Mouse (Mus musculus): ENCODE measurements around the gene Kri1. TPM values are rescaled to one million over a fixed set of nuclear protein-coding genes. Genes with fewer than 3 reads are reported as not detected.
A peak's percentile ranks its signal among the peaks of the same experiment; 100 is the strongest.
"Not testable (repeated sequence)": the region's sequence is repeated elsewhere in the genome, so short reads cannot be mapped to it uniquely, and the experiment has no call there.

Kri1 gene
- total RNA-seq, 2 experiments from 2014 or later, result 28.8 to 38.4 TPM

GRCm38 (mm10) chr9:21273520-21274228 lies 14.1 kb downstream of the Kri1 start:
- DNase-seq, result peak; percentile 44

- DNase-seq, result no peak
Measured at GRCm38 (mm10) chr9:21273094-21273493, 14.7 kb downstream of the Kri1 start.

- no peak for DNase-seq
Measured at GRCm38 (mm10) chr9:21272391-21272790, 15.4 kb downstream of the Kri1 start.

- not testable (repeated sequence) for DNase-seq
Measured at GRCm38 (mm10) chr9:21269590-21269989, 18.2 kb downstream of the Kri1 start.

GRCm38 (mm10) chr9:21268305-21268704 lies 19.5 kb downstream of the Kri1 start:
- no peak for DNase-seq

GRCm38 (mm10) chr9:21266889-21267288 lies 20.9 kb downstream of the Kri1 start:
- no peak for DNase-seq

GRCm38 (mm10) chr9:21265611-21266010 lies 22.2 kb downstream of the Kri1 start:
- DNase-seq, result no peak

- peak; percentile 99 for DNase-seq
Measured at GRCm38 (mm10) chr9:21265000-21265561, 22.7 kb downstream of the Kri1 start, which contains the start of gene Atg4d. Gene Atg4d (plus strand): TSS chr9:21265293.

- no peak for DNase-seq
Measured at GRCm38 (mm10) chr9:21264272-21264999, 23.3 kb downstream of the Kri1 start.

- DNase-seq, result no peak
Measured at GRCm38 (mm10) chr9:21261831-21262230, 25.9 kb downstream of the Kri1 start.

GRCm38 (mm10) chr9:21260491-21261040 lies 27.2 kb downstream of the Kri1 start:
- no peak for DNase-seq

GRCm38 (mm10) chr9:21256349-21256748 lies 31.4 kb downstream of the Kri1 start:
- DNase-seq, result not testable (repeated sequence)

- DNase-seq, result no peak
Measured at GRCm38 (mm10) chr9:21254690-21255089, 33.1 kb downstream of the Kri1 start.

- DNase-seq, result no peak
Measured at GRCm38 (mm10) chr9:21251116-21251735, 36.5 kb downstream of the Kri1 start.

GRCm38 (mm10) chr9:21250509-21250908 lies 37.3 kb downstream of the Kri1 start:
- no peak for DNase-seq

GRCm38 (mm10) chr9:21249629-21250508 lies 37.9 kb downstream of the Kri1 start:
- DNase-seq, result peak; percentile 34

GRCm38 (mm10) chr9:21248326-21248725 lies 39.4 kb downstream of the Kri1 start, which contains the start of gene S1pr5:
Gene S1pr5 (minus strand): TSS chr9:21248443.
- peak; percentile 83 for DNase-seq

GRCm38 (mm10) chr9:21246342-21246741 lies 41.4 kb downstream of the Kri1 start:
- DNase-seq, result no peak

GRCm38 (mm10) chr9:21245113-21245487 lies 42.7 kb downstream of the Kri1 start:
- DNase-seq, result no peak

GRCm38 (mm10) chr9:21244428-21245112 lies 43.2 kb downstream of the Kri1 start:
- peak; percentile 33 for DNase-seq
